ENCODE assay signal across 8 mouse cellular contexts in the genomic region with DNA sequence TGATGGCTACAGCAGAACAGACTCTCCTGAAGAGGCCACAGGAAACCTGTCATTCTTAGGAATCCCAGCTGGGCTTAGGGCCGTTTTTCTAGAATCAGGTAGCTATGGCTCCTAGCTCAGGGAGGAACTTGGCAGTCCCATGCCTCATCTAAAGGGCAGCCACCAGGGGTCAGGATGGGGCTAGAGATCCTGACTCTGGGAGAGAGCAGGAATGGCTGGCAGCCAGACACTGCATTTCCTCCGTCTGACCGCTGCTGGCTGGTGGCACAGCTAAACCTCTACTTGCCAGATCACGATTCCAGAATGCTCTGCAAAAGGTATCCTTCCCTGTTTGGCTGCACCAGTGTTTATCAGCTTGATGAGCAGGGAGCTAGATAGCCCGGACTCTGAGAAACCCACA. TPM values are rescaled to one million over a fixed set of nuclear protein-coding genes. Genes with fewer than 3 reads are reported as not detected.
A peak's percentile ranks its signal among the peaks of the same experiment; 100 is the strongest.
DNase-seq lines count a peak whose midpoint lies in the region; ATAC-seq and TF ChIP-seq lines count a peak whose summit lies in the region.

No protein-coding gene starts in this region.

- DNase-seq in ES-CJ7 (ENCODE audit: low read depth, low spot score), result peak; percentile 93
- DNase-seq in adrenal gland, postnatal 10 days, result peak; percentile 91
- peak; percentile 63 for DNase-seq in heart, adult 8-10 months (ENCODE audit: low spot score)
- peak; percentile 87 for DNase-seq in kidney, adult 2 months
- DNase-seq in lung, adult 2 months, result peak; percentile 60
- DNase-seq in ovary, postnatal 14 days (ENCODE audit: low spot score), result peak; percentile 72
- no peak for DNase-seq in T-cell, adult 2 months (ENCODE audit: low spot score)

- ATAC-seq in embryonic facial prominence, embryonic 12.5 days (ENCODE audit: insufficient number of reproducible peaks, insufficient read depth, low FRiP score, low TSS enrichment), result no peak

- peak; percentile 96 for TF ChIP-seq CTCF in kidney, adult 2 months (conservative IDR thresholded peaks at IDR 0.05; ENCODE audit: insufficient read depth, insufficient read length, low read depth, low read length)
- peak; percentile 83 for TF ChIP-seq CTCF in lung, adult 2 months (IDR thresholded peaks at IDR 0.05; ENCODE audit: insufficient read depth, low read length)

- no peaks in the 10 kb centered on the region for H3K9me3 ChIP-seq in embryonic facial prominence, embryonic 12.5 days

- WGBS in embryonic facial prominence, embryonic 12.5 days, result 11% methylated on average over 5 of the region's 5 CpGs
- 4% methylated on average over 5 of the region's 5 CpGs for WGBS in kidney, adult 2 months
- WGBS in lung, adult 2 months, result 5% methylated on average over 5 of the region's 5 CpGs

- no peak overlapping the region for H3K9ac ChIP-seq in embryonic facial prominence, embryonic 12.5 days

- no peak overlapping the region for H3K27ac ChIP-seq in embryonic facial prominence, embryonic 12.5 days
- H3K27ac ChIP-seq in kidney, adult 2 months (ENCODE audit: insufficient read depth, low read depth, low read length), result no peak overlapping the region

- H3K4me2 ChIP-seq in embryonic facial prominence, embryonic 12.5 days (replicated peaks), result peak overlapping the region; percentile 23; the same call in 1 of the 2 replicates

- peaks cover 6% of the 10 kb centered on the region for H3K27me3 ChIP-seq in embryonic facial prominence, embryonic 12.5 days
- no peaks in the 10 kb centered on the region for H3K27me3 ChIP-seq in kidney, adult 2 months (replicated peaks; ENCODE audit: control insufficient read depth, insufficient read depth, low read length)

- no peak for TF ChIP-seq POLR2A in kidney, adult 2 months (IDR thresholded peaks at IDR 0.05; ENCODE audit: low read depth, low read length)
- TF ChIP-seq POLR2A in lung, adult 2 months (IDR thresholded peaks at IDR 0.05; ENCODE audit: borderline replicate concordance, extremely low read depth, low read depth, low read length), result no peak

- H3K4me3 ChIP-seq in embryonic facial prominence, embryonic 12.5 days, result no peak overlapping the region
- no peak overlapping the region for H3K4me3 ChIP-seq in kidney, adult 2 months (ENCODE audit: insufficient read depth, low read depth, low read length)
- no peak overlapping the region for H3K4me3 ChIP-seq in lung, adult 2 months (replicated peaks; ENCODE audit: extremely low read depth, low read depth, low read length)

- peaks cover 11% of the 10 kb centered on the region; the same call in 1 of the 2 replicates for H3K4me1 ChIP-seq in embryonic facial prominence, embryonic 12.5 days
- H3K4me1 ChIP-seq in kidney, adult 2 months (ENCODE audit: control insufficient read depth, insufficient read depth, low read length), result no peaks in the 10 kb centered on the region
- H3K4me1 ChIP-seq in lung, adult 2 months (ENCODE audit: control insufficient read depth, insufficient read depth, low read length), result no peaks in the 10 kb centered on the region

- H3K36me3 ChIP-seq in embryonic facial prominence, embryonic 12.5 days, result no peaks in the 10 kb centered on the region
- H3K36me3 ChIP-seq in kidney, adult 2 months (ENCODE audit: control insufficient read depth, insufficient read depth, low read length), result no peaks in the 10 kb centered on the region

RNA-seq across cellular contexts. Expression of a gene that starts 5.2 kb away (rescaled TPM):
- total RNA-seq in adrenal gland, postnatal 10 days (2021), result 1 to 10 TPM; 4.3 to 7.5 TPM
- polyA plus RNA-seq in embryonic facial prominence, embryonic 12.5 days (2016; fragmentation: Nextera tagmentation; extraction: Ambion mirVana), result 2.6 and 2.9 TPM in 2 replicates
- total RNA-seq in heart, adult 8-10 months (2022), result under 1 TPM in 3 of 4 experiments, not detected in 1; 0.09 to 0.17 (median 0.09) TPM
- 0.19 and 0.25 TPM in 2 replicates for polyA plus RNA-seq in kidney, adult 2 months (2012; rRNA removed)
- polyA plus RNA-seq in lung, adult 2 months (2012; rRNA removed), result 0.32 and 0.43 TPM in 2 replicates

RNA-seq across cellular contexts. Expression of a gene that starts 15.6 kb away (rescaled TPM):
- 10 to 100 TPM; 20.0 to 31.3 TPM for total RNA-seq in adrenal gland, postnatal 10 days (2021)
- polyA plus RNA-seq in embryonic facial prominence, embryonic 12.5 days (2016; fragmentation: Nextera tagmentation; extraction: Ambion mirVana), result 14.8 and 17.2 TPM in 2 replicates
- total RNA-seq in heart, adult 8-10 months (2022), result 1 to 10 TPM; 2.7 to 4.5 (median 4.1) TPM
- 28.2 and 29.6 TPM in 2 replicates for polyA plus RNA-seq in kidney, adult 2 months (2012; rRNA removed)
- 23.8 and 30.8 TPM in 2 replicates for polyA plus RNA-seq in lung, adult 2 months (2012; rRNA removed)

RNA-seq across cellular contexts. Expression of a gene that starts 27.4 kb away (rescaled TPM):
- 10 to 100 TPM; 13.2 to 17.5 TPM for total RNA-seq in adrenal gland, postnatal 10 days (2021)
- polyA plus RNA-seq in embryonic facial prominence, embryonic 12.5 days (2016; fragmentation: Nextera tagmentation; extraction: Ambion mirVana), result 22.2 and 24.2 TPM in 2 replicates
- total RNA-seq in heart, adult 8-10 months (2022), result 10 to 100 TPM; 11.5 to 17.0 (median 14.0) TPM
- polyA plus RNA-seq in kidney, adult 2 months (2012; rRNA removed), result 12.1 and 13.8 TPM in 2 replicates
- 5.2 and 9.2 TPM in 2 replicates for polyA plus RNA-seq in lung, adult 2 months (2012; rRNA removed)

RNA-seq across cellular contexts. Expression of a gene that starts 29.8 kb away (rescaled TPM):
- total RNA-seq in adrenal gland, postnatal 10 days (2021), result 1 to 10 TPM; 5.2 to 9.9 TPM
- 7.9 TPM in 2 replicates for polyA plus RNA-seq in embryonic facial prominence, embryonic 12.5 days (2016; fragmentation: Nextera tagmentation; extraction: Ambion mirVana)
- 1 to 10 TPM; 4.8 to 5.6 (median 4.9) TPM for total RNA-seq in heart, adult 8-10 months (2022)
- 2.1 TPM in 2 replicates for polyA plus RNA-seq in kidney, adult 2 months (2012; rRNA removed)
- polyA plus RNA-seq in lung, adult 2 months (2012; rRNA removed), result 1.7 and 2.3 TPM in 2 replicates
